Mouse (Mus musculus): Measurements from ENCODE around the gene Gm10283.

GRCm38 (mm10) chr8:60534945-60535344 is 31.9 kb upstream of the Gm10283 start:
- TF ChIP-seq CTCF (IDR thresholded peaks at IDR 0.05; ENCODE audit: borderline replicate concordance, control insufficient read depth, extremely low read depth, insufficient read depth, low read length, poor library complexity) (no peak), POLR2A (IDR thresholded peaks at IDR 0.05; ENCODE audit: control insufficient read depth, extremely low read depth, insufficient read depth, low read length, poor library complexity) (no peak)
